Mouse (Mus musculus): ENCODE data around the gene Actrt3. TPM values are rescaled to one million over a fixed set of nuclear protein-coding genes. Genes with fewer than 3 reads are reported as not detected.

Actrt3 gene
- total RNA-seq, 1 experiment: not detected

- no peak for DNase-seq (ENCODE audit: low read depth, low spot score)
- in situ Hi-C loops (cut with MboI; ENCODE audit: low sequenced_read_pairs in 2 of 2, unreplicated experiment in 2 of 2): no loop called here
Measured at GRCm38 (mm10) chr3:30644207-30644606, 44.5 kb upstream of the Actrt3 start, which contains the start of gene Lrriq4. Gene Lrriq4, plus strand, starts transcription at chr3:30644507.

GRCm38 (mm10) chr3:30635629-30636028, 35.9 kb upstream of the Actrt3 start:
- no peak overlapping the region for H3K9ac ChIP-seq (ENCODE audit: insufficient read depth, low read depth, low read length, poor library complexity, severe bottlenecking)
- no peak overlapping the region for H3K4me3 ChIP-seq (ENCODE audit: insufficient read depth in 1 of 2, low read depth in 1 of 2, low read length in 2 of 2, poor library complexity in 1 of 2, severe bottlenecking in 1 of 2)
- no peaks in the 10 kb centered on the region for H3K9me3 ChIP-seq (ENCODE audit: control insufficient read depth, insufficient read depth, low read depth, low read length)
- DNase-seq (ENCODE audit: low read depth, low spot score): peak; percentile 35
- peaks cover 12% of the 10 kb centered on the region; the same call in 1 of the 2 replicates for H3K36me3 ChIP-seq (ENCODE audit: control insufficient read depth, insufficient read depth, low read length, poor library complexity, severe bottlenecking)
- TF ChIP-seq CHD2 (IDR thresholded peaks at IDR 0.05; ENCODE audit: low read depth, low read length) (no peak), MAFK (IDR thresholded peaks at IDR 0.05; ENCODE audit: insufficient read depth, low read depth, low read length) (no peak)
- no peak overlapping the region for H3K27ac ChIP-seq (ENCODE audit: insufficient read depth, low read depth, low read length, poor library complexity, severe bottlenecking)
- in situ Hi-C loops (cut with MboI; ENCODE audit: low sequenced_read_pairs in 2 of 2, unreplicated experiment in 2 of 2): no loop called here
- no peaks in the 10 kb centered on the region for H3K4me1 ChIP-seq (ENCODE audit: control insufficient read depth in 2 of 2, insufficient read depth in 2 of 2, low read length in 2 of 2, poor library complexity in 1 of 2)

More at GRCm38 (mm10) chr3:30644207-30644606, 44.5 kb upstream of the Actrt3 start, which contains the start of gene Lrriq4:
- Histone ChIP-seq H3K9me3 (ENCODE audit: control insufficient read depth, insufficient read depth, low read depth, low read length) (no peaks in the 10 kb centered on the region), H3K4me1 (ENCODE audit: control insufficient read depth in 2 of 2, insufficient read depth in 2 of 2, low read length in 2 of 2, poor library complexity in 1 of 2) (peaks cover 0 to 11% of the 10 kb centered on the region in 2 experiments; a peak in 2 of 4 replicates), H3K27ac (ENCODE audit: insufficient read depth, low read depth, low read length, poor library complexity, severe bottlenecking) (no peak within 1 kb of the TSS), H3K4me3 (ENCODE audit: insufficient read depth in 1 of 2, low read depth in 1 of 2, low read length in 2 of 2, poor library complexity in 1 of 2, severe bottlenecking in 1 of 2) (no peak within 1 kb of the TSS), H3K36me3 (ENCODE audit: control insufficient read depth, insufficient read depth, low read length, poor library complexity, severe bottlenecking) (peaks cover 10% of the 10 kb centered on the region), H3K9ac (ENCODE audit: insufficient read depth, low read depth, low read length, poor library complexity, severe bottlenecking) (no peak within 1 kb of the TSS)
- TF ChIP-seq ZNF384 (IDR thresholded peaks at IDR 0.05; ENCODE audit: low read depth, low read length) (no peak), ZC3H11A (IDR thresholded peaks at IDR 0.05; ENCODE audit: borderline replicate concordance, low read depth, low read length) (no peak), MAFK (IDR thresholded peaks at IDR 0.05; ENCODE audit: insufficient read depth, low read depth, low read length) (no peak), CHD2 (IDR thresholded peaks at IDR 0.05; ENCODE audit: low read depth, low read length) (no peak), HCFC1 (IDR thresholded peaks at IDR 0.05; ENCODE audit: borderline replicate concordance, insufficient read depth, low read length) (no peak)

GRCm38 (mm10) chr3:30633681-30634080, 33.9 kb upstream of the Actrt3 start:
- H3K27ac ChIP-seq (ENCODE audit: insufficient read depth, low read depth, low read length, poor library complexity, severe bottlenecking): no peak overlapping the region
- H3K4me3 ChIP-seq (ENCODE audit: insufficient read depth in 1 of 2, low read depth in 1 of 2, low read length in 2 of 2, poor library complexity in 1 of 2, severe bottlenecking in 1 of 2): no peak overlapping the region
- H3K9ac ChIP-seq (ENCODE audit: insufficient read depth, low read depth, low read length, poor library complexity, severe bottlenecking): no peak overlapping the region
- H3K9me3 ChIP-seq (ENCODE audit: control insufficient read depth, insufficient read depth, low read depth, low read length): no peaks in the 10 kb centered on the region; the same call in 1 of the 2 replicates
- in situ Hi-C loops (cut with MboI; ENCODE audit: low sequenced_read_pairs in 2 of 2, unreplicated experiment in 2 of 2): no loop called here
- H3K4me1 ChIP-seq (ENCODE audit: control insufficient read depth in 2 of 2, insufficient read depth in 2 of 2, low read length in 2 of 2, poor library complexity in 1 of 2): no peaks in the 10 kb centered on the region
- peak; percentile 21 for DNase-seq (ENCODE audit: low read depth, low spot score)
- peaks cover 9% of the 10 kb centered on the region; the same call in 1 of the 2 replicates for H3K36me3 ChIP-seq (ENCODE audit: control insufficient read depth, insufficient read depth, low read length, poor library complexity, severe bottlenecking)
- no peak for TF ChIP-seq ZNF384 (IDR thresholded peaks at IDR 0.05; ENCODE audit: low read depth, low read length)
- no peak for TF ChIP-seq ZC3H11A (IDR thresholded peaks at IDR 0.05; ENCODE audit: borderline replicate concordance, low read depth, low read length)
- no peak for TF ChIP-seq MAFK (IDR thresholded peaks at IDR 0.05; ENCODE audit: insufficient read depth, low read depth, low read length)
- no peak for TF ChIP-seq HCFC1 (IDR thresholded peaks at IDR 0.05; ENCODE audit: borderline replicate concordance, insufficient read depth, low read length)
- TF ChIP-seq CHD2 (IDR thresholded peaks at IDR 0.05; ENCODE audit: low read depth, low read length): no peak

GRCm38 (mm10) chr3:30620132-30620531, 20.4 kb upstream of the Actrt3 start:
- Histone ChIP-seq H3K4me3 (ENCODE audit: insufficient read depth in 1 of 2, low read depth in 1 of 2, low read length in 2 of 2, poor library complexity in 1 of 2, severe bottlenecking in 1 of 2) (no peak overlapping the region), H3K4me1 (ENCODE audit: control insufficient read depth in 2 of 2, insufficient read depth in 2 of 2, low read length in 2 of 2, poor library complexity in 1 of 2) (peaks cover 4 to 5% of the 10 kb centered on the region in 2 experiments; a peak in 3 of 4 replicates), H3K36me3 (ENCODE audit: control insufficient read depth, insufficient read depth, low read length, poor library complexity, severe bottlenecking) (peaks cover 18% of the 10 kb centered on the region), H3K27ac (ENCODE audit: insufficient read depth, low read depth, low read length, poor library complexity, severe bottlenecking) (peak overlapping the region; percentile 28; the same call in 1 of the 2 replicates), H3K9me3 (ENCODE audit: control insufficient read depth, insufficient read depth, low read depth, low read length) (no peaks in the 10 kb centered on the region), H3K9ac (ENCODE audit: insufficient read depth, low read depth, low read length, poor library complexity, severe bottlenecking) (0 out of 2 replicates have a peak overlapping the region, but pooled peaks have one; percentile 7)
- in situ Hi-C loops (cut with MboI; ENCODE audit: low sequenced_read_pairs in 2 of 2, unreplicated experiment in 2 of 2): no loop called here
- TF ChIP-seq CHD2 (IDR thresholded peaks at IDR 0.05; ENCODE audit: low read depth, low read length) (no peak), ZNF384 (IDR thresholded peaks at IDR 0.05; ENCODE audit: low read depth, low read length) (no peak), MAFK (IDR thresholded peaks at IDR 0.05; ENCODE audit: insufficient read depth, low read depth, low read length) (no peak), ZC3H11A (IDR thresholded peaks at IDR 0.05; ENCODE audit: borderline replicate concordance, low read depth, low read length) (no peak)
- DNase-seq (ENCODE audit: low read depth, low spot score): no peak

- Histone ChIP-seq H3K36me3 (ENCODE audit: control insufficient read depth, insufficient read depth, low read length, poor library complexity, severe bottlenecking) (peaks cover 38% of the 10 kb centered on the region), H3K4me1 (ENCODE audit: control insufficient read depth in 2 of 2, insufficient read depth in 2 of 2, low read length in 2 of 2, poor library complexity in 1 of 2) (peaks cover 0 to 7% of the 10 kb centered on the region in 2 experiments; a peak in 1 of 4 replicates), H3K9me3 (ENCODE audit: control insufficient read depth, insufficient read depth, low read depth, low read length) (no peaks in the 10 kb centered on the region), H3K9ac (ENCODE audit: insufficient read depth, low read depth, low read length, poor library complexity, severe bottlenecking) (no peak overlapping the region), H3K4me3 (ENCODE audit: insufficient read depth in 1 of 2, low read depth in 1 of 2, low read length in 2 of 2, poor library complexity in 1 of 2, severe bottlenecking in 1 of 2) (no peak overlapping the region), H3K27ac (ENCODE audit: insufficient read depth, low read depth, low read length, poor library complexity, severe bottlenecking) (no peak overlapping the region)
- in situ Hi-C loops (cut with MboI; ENCODE audit: low sequenced_read_pairs in 2 of 2, unreplicated experiment in 2 of 2): no loop called here
- TF ChIP-seq CHD2 (IDR thresholded peaks at IDR 0.05; ENCODE audit: low read depth, low read length) (no peak), ZC3H11A (IDR thresholded peaks at IDR 0.05; ENCODE audit: borderline replicate concordance, low read depth, low read length) (no peak), MAFK (IDR thresholded peaks at IDR 0.05; ENCODE audit: insufficient read depth, low read depth, low read length) (no peak), ZNF384 (IDR thresholded peaks at IDR 0.05; ENCODE audit: low read depth, low read length) (no peak), HCFC1 (IDR thresholded peaks at IDR 0.05; ENCODE audit: borderline replicate concordance, insufficient read depth, low read length) (no peak)
- no peak for DNase-seq (ENCODE audit: low read depth, low spot score)
Measured at GRCm38 (mm10) chr3:30610930-30611329, 11.2 kb upstream of the Actrt3 start.

All from ES-E14 (cell line).